Mouse (Mus musculus) urinary bladder, postnatal 14 days (tissue): ENCODE measurements around the gene Gm28363.
"Not testable (repeated sequence)": the region's sequence is repeated elsewhere in the genome, so short reads cannot be mapped to it uniquely, and the experiment has no call there.

Source experiments
- DNase-seq: peaks from one replicate; pipeline ENCODE4 v3.0.0; 2021; ENCODE audit warnings: low spot score

Gene Gm28363

DNA sequence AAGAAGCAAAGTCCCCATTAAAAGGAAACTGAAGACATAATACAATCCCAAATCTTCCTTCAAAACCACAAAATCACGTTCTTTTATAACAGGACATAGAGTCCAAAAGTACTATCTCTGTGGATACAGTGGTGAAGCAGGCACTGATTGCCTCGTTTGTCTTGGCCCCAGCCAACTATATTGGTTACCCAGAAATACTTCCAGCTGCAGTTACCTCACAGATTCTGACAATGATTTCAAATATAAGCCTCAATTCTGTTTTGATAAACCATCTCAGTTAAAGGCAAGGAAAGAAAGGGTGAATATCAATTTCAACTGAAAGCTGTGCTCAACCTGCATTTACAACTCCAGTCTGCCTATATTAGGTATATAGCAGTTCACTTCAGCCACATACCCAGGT is at the start of gene Gm28363:
TSS of gene Gm28363 (plus strand) at position 301 of the 400 bp plus-strand sequence.
- DNase-seq = not testable (repeated sequence)

DNA sequence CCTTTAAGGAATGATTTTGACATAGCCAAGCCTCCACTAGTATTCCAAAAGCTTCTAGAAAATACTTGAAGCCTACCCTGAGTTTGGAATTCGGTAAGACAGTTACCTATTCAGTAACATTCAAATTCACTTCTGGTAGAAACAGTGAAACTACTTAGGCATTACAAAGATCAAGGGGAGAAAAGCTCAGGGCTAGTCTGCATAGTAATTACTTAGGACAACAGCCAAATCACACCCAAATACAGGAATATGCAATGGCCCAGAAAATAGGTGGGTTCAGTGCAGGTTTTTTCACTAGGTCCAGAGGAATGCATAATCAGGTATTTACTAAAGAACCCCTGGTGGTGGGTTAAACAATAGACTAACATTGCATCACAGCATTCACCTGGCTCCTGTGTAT is 46.7 kb upstream of the Gm28363 start:
- DNase-seq = not testable (repeated sequence)
